Mouse (Mus musculus) spleen, adult 2 months (tissue): Measurements from ENCODE around the gene Atp8a2.

Experiments
- CTCF ChIP-seq: fragments of 200-500 bp; IDR thresholded peaks from 2 replicates; pipeline ENCODE4 v1.5.1; 2011; ENCODE audit warnings: mild to moderate bottlenecking, inconsistent platforms; ENCODE audit not compliant: insufficient read depth, insufficient read length, insufficient replicate concordance; ENCODE audit errors: extremely low read depth
- POLR2A ChIP-seq: fragments of 200-500 bp; IDR thresholded peaks from 2 replicates; pipeline ENCODE4 v1.6.1; 2011; ENCODE audit warnings: low read depth, low read length, inconsistent platforms

GRCm38 (mm10) chr14:59949983-59950382, 247.0 kb downstream of the Atp8a2 start:
- TF ChIP-seq CTCF = no peak
- TF ChIP-seq POLR2A = no peak
